Mouse (Mus musculus): ENCODE measurements around the gene Smim24. TPM values are rescaled to one million over a fixed set of nuclear protein-coding genes. Genes with fewer than 3 reads are reported as not detected.

Gene Smim24
- total and polyA plus RNA-seq, 2 experiments from 2014 or later = 1.4 to 3.7 TPM

DNA sequence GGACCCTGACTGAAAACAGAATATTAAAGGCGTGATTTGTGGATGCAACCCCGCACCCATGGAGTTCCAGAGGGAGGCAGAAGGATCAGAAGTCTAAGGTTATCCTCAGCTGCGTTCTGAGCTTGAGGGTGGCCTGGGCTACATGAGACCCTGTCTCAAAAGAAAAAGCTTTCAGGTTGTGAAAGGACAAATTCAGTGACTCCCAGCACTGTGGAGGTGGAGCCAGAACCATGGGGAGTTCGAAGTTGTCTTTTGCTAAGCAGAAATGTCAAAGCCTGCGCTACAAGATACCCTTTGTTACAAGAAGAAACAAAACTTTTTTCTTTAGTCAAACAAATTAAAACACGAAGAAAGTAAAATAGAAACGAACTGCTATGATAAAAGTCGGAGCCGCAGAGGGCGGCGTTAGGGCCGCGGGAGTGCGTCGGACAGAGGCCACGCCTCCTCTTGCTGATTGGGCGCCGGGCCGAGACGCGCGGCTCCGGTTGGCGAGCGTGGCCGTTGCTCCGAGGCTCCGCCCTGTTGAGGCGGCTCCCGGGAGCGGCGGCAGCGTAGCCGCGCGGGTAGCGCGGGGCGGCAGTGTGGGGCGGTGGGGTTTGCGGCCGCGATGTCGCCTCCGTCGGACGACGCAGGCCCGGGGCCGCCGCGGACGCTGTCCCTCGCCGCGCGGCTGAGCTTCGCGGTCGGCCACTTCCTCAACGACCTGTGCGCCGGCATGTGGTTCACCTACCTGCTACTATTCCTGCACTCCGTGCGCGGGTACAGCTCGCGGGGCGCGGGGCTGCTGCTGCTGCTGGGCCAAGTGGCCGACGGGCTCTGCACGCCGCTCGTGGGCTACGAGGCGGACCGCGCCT lies 35.6 kb upstream of the Smim24 start, which contains the start of gene Mfsd12:
TSS of gene Mfsd12 (plus strand) at position 501 of the 854 bp plus-strand sequence.
- H3K36me3 ChIP-seq (ENCODE audit: insufficient read depth, low read length) = no peaks in the 10 kb centered on the region
- peak within 1 kb of the TSS; percentile 32; the same call in 1 of the 2 replicates for H3K27ac ChIP-seq
- no peaks in the 10 kb centered on the region for H3K9me3 ChIP-seq (ENCODE audit: low read length)
- peak within 1 kb of the TSS; percentile 91 for H3K4me2 ChIP-seq (ENCODE audit: low read depth, low read length)
- peaks cover 10% of the 10 kb centered on the region; the same call in 1 of the 2 replicates for H3K4me1 ChIP-seq (ENCODE audit: insufficient read depth, low read length)
- DNase-seq (ENCODE audit: low spot score) (peak; percentile 96), ATAC-seq (peak; percentile 94)
- peak within 1 kb of the TSS; percentile 71 for H3K9ac ChIP-seq (replicated peaks; ENCODE audit: low read length)
- 2% methylated on average over 79 of the region's 79 CpGs for WGBS
- TF ChIP-seq CTCF (IDR thresholded peaks at IDR 0.05; ENCODE audit: low read depth) = no peak
- H3K4me3 ChIP-seq (ENCODE audit: low read length) = peak within 1 kb of the TSS; percentile 73
- no peaks in the 10 kb centered on the region for H3K27me3 ChIP-seq (ENCODE audit: insufficient read depth, low read length)

DNA sequence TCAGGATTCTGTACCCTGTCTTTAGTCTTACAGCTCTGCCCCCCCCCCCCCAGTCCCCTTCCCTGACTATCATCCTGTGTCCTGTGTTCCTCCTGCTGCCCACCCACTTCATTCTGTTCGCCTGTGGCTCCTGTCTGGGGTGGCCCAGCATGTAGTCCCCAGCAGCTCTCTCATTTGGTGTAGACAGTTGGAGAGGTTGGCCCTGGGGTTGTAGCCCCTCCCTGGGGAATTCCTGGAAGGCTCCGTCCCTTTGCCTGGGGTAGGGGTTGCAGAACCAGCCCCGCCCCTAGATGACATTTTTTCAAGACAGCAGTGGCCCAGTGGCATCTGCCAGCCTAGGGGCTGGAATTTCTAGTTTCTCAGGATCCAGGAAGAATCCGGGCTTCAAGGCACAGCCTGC lies 34.6 kb upstream of the Smim24 start:
- ATAC-seq = no peak
- no peaks in the 10 kb centered on the region for H3K27me3 ChIP-seq (ENCODE audit: insufficient read depth, low read length)
- H3K4me3 ChIP-seq (ENCODE audit: low read length) = peak overlapping the region; percentile 73
- H3K9me3 ChIP-seq (ENCODE audit: low read length) = no peaks in the 10 kb centered on the region
- no peak for DNase-seq (ENCODE audit: low spot score)
- peak overlapping the region; percentile 91 for H3K4me2 ChIP-seq (ENCODE audit: low read depth, low read length)
- 0 out of 2 replicates have a peak overlapping the region, but pooled peaks have one; percentile 32 for H3K27ac ChIP-seq
- H3K4me1 ChIP-seq (ENCODE audit: insufficient read depth, low read length) = peaks cover 10% of the 10 kb centered on the region; the same call in 1 of the 2 replicates
- WGBS = 29% methylated on average over 4 of the region's 4 CpGs
- peak overlapping the region; percentile 71 for H3K9ac ChIP-seq (replicated peaks; ENCODE audit: low read length)
- H3K36me3 ChIP-seq (ENCODE audit: insufficient read depth, low read length) = no peaks in the 10 kb centered on the region
- no peak for TF ChIP-seq CTCF (IDR thresholded peaks at IDR 0.05; ENCODE audit: low read depth)

DNA sequence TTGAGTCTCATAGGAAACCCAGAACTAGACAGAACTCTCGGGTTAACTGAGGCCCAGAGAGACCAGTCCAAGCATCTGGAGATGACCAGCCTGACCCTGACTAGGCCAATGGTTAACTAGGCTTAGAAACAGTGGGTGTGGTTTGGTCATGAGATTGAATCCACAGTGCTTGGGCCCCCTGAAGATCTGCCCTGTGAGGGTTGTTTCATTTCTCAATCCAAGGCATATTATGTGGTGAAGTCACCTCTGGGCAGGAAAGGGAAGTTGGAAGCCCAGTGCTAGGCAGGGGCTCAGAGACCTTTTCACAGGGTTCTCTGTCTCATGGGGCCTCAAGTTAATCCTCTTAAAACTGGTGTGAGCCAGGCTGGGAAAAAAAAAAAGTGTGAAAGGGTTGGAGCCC lies 34.0 kb upstream of the Smim24 start:
- no peak overlapping the region for H3K27ac ChIP-seq
- H3K4me2 ChIP-seq (ENCODE audit: low read depth, low read length) = peak overlapping the region; percentile 91
- no peaks in the 10 kb centered on the region for H3K9me3 ChIP-seq (ENCODE audit: low read length)
- H3K9ac ChIP-seq (replicated peaks; ENCODE audit: low read length) = peak overlapping the region; percentile 71; the same call in 1 of the 2 replicates
- H3K27me3 ChIP-seq (ENCODE audit: insufficient read depth, low read length) = no peaks in the 10 kb centered on the region
- ATAC-seq (no peak), DNase-seq (ENCODE audit: low spot score) (no peak)
- H3K4me3 ChIP-seq (ENCODE audit: low read length) = no peak overlapping the region
- TF ChIP-seq CTCF (IDR thresholded peaks at IDR 0.05; ENCODE audit: low read depth) = no peak
- H3K36me3 ChIP-seq (ENCODE audit: insufficient read depth, low read length) = no peaks in the 10 kb centered on the region
- WGBS = 63% methylated on average over 1 of the region's 1 CpGs
- H3K4me1 ChIP-seq (ENCODE audit: insufficient read depth, low read length) = peaks cover 10% of the 10 kb centered on the region; the same call in 1 of the 2 replicates

DNA sequence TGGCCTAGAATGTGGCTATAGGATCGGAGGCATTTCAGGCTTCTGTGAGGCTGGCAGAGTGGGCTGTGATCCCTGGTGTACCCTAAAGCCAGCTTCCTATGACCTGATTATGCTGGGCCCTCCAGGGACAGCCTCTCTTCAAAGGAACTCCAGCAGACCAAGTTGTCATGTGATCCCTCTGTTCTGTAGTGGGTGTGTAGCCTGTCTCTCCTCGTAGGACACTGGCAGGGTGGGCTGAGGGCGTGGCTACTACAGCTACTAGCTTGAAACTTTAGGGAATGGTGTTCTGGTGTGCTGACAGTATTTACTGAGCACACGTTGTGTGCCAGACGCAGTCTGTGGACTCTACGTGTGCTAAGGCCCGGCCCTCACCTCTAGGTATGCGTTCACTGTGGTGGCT lies 32.1 kb upstream of the Smim24 start:
- WGBS = 72% methylated on average over 8 of the region's 8 CpGs
- H3K27ac ChIP-seq = no peak overlapping the region
- no peak overlapping the region for H3K4me2 ChIP-seq (ENCODE audit: low read depth, low read length)
- H3K9ac ChIP-seq (replicated peaks; ENCODE audit: low read length) = no peak overlapping the region
- DNase-seq (ENCODE audit: low spot score) = no peak
- no peak overlapping the region for H3K4me3 ChIP-seq (ENCODE audit: low read length)
- no peak for ATAC-seq
- H3K4me1 ChIP-seq (ENCODE audit: insufficient read depth, low read length) = peaks cover 16% of the 10 kb centered on the region; the same call in 1 of the 2 replicates
- no peaks in the 10 kb centered on the region for H3K9me3 ChIP-seq (ENCODE audit: low read length)
- no peaks in the 10 kb centered on the region for H3K36me3 ChIP-seq (ENCODE audit: insufficient read depth, low read length)
- H3K27me3 ChIP-seq (ENCODE audit: insufficient read depth, low read length) = no peaks in the 10 kb centered on the region
- no peak for TF ChIP-seq CTCF (IDR thresholded peaks at IDR 0.05; ENCODE audit: low read depth)

DNA sequence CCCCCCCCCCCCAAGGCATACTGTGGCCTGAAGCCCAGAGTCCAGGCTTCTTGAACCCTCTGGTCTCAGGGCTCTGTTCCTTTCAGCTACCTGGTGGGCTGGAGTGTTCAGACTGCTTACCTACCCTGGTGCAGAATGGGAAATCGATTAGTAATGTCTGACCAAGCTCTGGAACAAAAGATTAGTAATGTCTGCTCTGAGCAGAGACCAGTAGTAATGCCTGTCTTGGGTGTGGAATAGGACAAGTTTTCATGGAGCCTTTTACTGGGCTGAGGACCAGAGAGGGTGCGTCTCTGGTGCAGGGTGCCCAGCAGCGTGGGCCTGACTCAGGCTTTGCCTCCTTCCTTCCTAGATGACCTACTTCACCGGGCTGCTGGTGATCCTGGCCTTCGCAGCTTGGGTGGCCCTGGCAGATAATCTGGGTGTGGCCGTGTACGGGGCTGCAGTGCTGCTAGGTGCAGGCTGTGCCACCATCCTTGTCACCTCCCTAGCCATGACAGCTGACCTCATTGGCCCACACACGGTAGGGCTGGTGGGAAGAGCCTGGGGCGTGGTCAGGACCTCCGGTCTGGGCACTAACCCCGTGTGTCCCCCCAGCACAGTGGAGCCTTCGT lies 30.4 kb upstream of the Smim24 start:
- ATAC-seq = no peak
- peaks cover 11% of the 10 kb centered on the region; the same call in 1 of the 2 replicates for H3K4me1 ChIP-seq (ENCODE audit: insufficient read depth, low read length)
- H3K27ac ChIP-seq = no peak overlapping the region
- H3K4me3 ChIP-seq (ENCODE audit: low read length) = no peak overlapping the region
- H3K4me2 ChIP-seq (ENCODE audit: low read depth, low read length) = no peak overlapping the region
- no peaks in the 10 kb centered on the region for H3K9me3 ChIP-seq (ENCODE audit: low read length)
- 81% methylated on average over 12 of the region's 12 CpGs for WGBS
- no peak overlapping the region for H3K9ac ChIP-seq (replicated peaks; ENCODE audit: low read length)
- no peak for TF ChIP-seq CTCF (IDR thresholded peaks at IDR 0.05; ENCODE audit: low read depth)
- H3K36me3 ChIP-seq (ENCODE audit: insufficient read depth, low read length) = peaks cover 8% of the 10 kb centered on the region
- no peak for DNase-seq (ENCODE audit: low spot score)
- H3K27me3 ChIP-seq (ENCODE audit: insufficient read depth, low read length) = no peaks in the 10 kb centered on the region

DNA sequence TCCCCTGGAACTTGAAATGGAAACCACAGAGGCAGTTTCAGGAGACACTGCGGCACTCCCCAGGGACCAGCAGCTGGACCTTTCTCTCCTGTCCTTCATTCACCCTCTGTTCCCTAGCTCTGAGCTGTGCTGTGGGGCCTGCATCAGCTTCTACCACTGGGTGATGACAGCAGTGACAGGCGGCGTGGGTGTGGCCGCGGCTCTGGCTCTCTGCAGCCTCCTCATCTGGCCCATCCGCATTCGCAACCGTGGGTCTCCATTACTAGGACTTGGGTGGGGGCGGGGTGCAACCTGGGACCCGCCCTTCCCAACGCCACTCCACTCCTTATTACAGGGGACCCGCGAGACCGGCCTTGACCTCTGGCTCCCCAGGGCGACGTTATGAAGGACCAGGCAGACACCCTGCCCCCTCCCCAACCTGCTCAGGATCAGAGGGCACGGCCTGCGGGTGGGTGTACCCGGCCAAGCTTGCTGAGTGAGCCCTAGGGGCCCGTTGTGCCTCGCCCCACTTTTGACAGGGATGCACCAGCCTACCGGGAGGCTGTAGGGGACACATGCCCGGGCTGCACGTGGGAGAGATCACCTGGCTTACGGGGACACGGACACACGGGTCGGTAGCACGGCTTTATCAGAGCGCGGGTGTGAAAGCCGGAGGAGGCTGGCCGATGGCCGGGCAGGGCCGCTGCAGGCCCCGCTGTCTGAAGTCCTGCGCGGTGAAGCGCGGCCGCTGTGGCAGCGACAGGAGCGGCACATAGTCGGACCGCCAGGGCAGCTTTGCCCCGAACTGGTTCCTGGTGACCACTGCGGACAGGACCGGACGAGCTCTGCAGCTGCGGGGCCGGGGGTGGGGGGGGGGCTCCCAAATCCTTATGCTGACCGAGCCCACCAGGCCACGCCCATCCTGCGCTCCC lies 29.2 kb upstream of the Smim24 start:
- WGBS = 17% methylated on average over 54 of the region's 54 CpGs
- Histone ChIP-seq H3K9me3 (ENCODE audit: low read length) (no peaks in the 10 kb centered on the region), H3K4me3 (ENCODE audit: low read length) (peak overlapping the region; percentile 13; the same call in 1 of the 2 replicates), H3K27me3 (ENCODE audit: insufficient read depth, low read length) (no peaks in the 10 kb centered on the region), H3K27ac (no peak overlapping the region), H3K4me2 (ENCODE audit: low read depth, low read length) (peak overlapping the region; percentile 43), H3K36me3 (ENCODE audit: insufficient read depth, low read length) (peaks cover 21% of the 10 kb centered on the region), H3K4me1 (ENCODE audit: insufficient read depth, low read length) (0 out of 2 replicates have a peak, but pooled peaks cover 5% of the 10 kb centered on the region), H3K9ac (replicated peaks; ENCODE audit: low read length) (0 out of 2 replicates have a peak overlapping the region, but pooled peaks have one; percentile 28)
- no peak for TF ChIP-seq CTCF (IDR thresholded peaks at IDR 0.05; ENCODE audit: low read depth)
- DNase-seq (ENCODE audit: low spot score) (no peak), ATAC-seq (0 out of 2 replicates have a peak, but pooled peaks have one; percentile 3)

All from hindbrain, postnatal 0 days (tissue).